Mouse (Mus musculus): ENCODE measurements around the gene Eloa.

Eloa gene

DNA sequence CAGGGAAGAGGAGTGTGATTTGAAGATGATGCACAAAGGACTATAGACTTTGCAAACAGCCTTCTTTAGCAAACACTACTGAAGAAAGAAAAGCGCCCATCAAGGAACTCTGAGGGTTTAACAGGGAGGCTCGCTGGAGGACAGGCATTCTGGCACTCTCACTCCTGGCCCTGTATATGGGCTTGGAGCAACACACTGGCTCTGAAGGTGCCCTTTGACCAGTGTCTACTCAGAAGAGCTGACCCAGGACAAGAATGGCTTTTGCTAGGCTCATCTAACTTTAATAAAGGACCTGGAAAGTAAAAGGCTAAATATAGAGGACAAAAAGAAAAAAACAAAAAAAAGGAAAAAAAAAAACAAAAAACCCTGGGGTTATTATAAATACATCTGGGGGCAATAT, 16.6 kb downstream of the Eloa start:
- TF ChIP-seq POU5F1 (IDR thresholded peaks at IDR 0.05; ENCODE audit: borderline replicate concordance, low read length) (no peak), NANOG (IDR thresholded peaks at IDR 0.05; ENCODE audit: borderline replicate concordance, low read length) (no peak)
- no peak overlapping the region for H3K4me3 ChIP-seq (replicated peaks; ENCODE audit: low read length)
- H3K9me3 ChIP-seq (ENCODE audit: low read length), result no peaks in the 10 kb centered on the region
- H3K4me1 ChIP-seq (replicated peaks; ENCODE audit: low read depth, low read length), result 0 out of 2 replicates have a peak, but pooled peaks cover 2% of the 10 kb centered on the region
- H3K36me3 ChIP-seq (ENCODE audit: insufficient read depth, low read length), result peaks cover 75% of the 10 kb centered on the region
- H3K27me3 ChIP-seq (ENCODE audit: insufficient read depth, low read length), result no peaks in the 10 kb centered on the region

- no peaks in the 10 kb centered on the region for H3K9me3 ChIP-seq (ENCODE audit: low read length)
Observed at GRCm38 (mm10) chr4:136004107-136004675, 17.4 kb downstream of the Eloa start.

DNA sequence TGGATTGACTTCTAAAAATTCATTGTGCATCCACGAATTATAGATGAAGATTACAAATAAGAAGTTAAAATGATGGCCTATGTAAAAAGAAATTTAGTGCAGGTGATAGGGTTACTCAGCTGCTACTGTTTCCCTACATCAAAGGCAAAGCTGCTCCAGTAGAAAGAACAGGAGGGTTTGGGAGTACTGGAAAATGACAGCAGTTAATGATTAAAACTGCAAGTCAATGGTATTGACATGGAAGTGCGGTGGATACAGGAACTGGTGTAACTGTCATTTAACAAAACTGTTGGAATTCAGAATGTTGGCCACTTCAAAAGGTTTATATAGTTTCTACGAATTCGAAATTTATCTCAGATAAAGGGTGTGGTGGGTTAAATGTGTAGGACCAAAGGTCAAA, 26.4 kb downstream of the Eloa start:
- Histone ChIP-seq H3K9me3 (ENCODE audit: low read length) (peaks cover 11% of the 10 kb centered on the region), H3K4me1 (replicated peaks; ENCODE audit: low read depth, low read length) (no peaks in the 10 kb centered on the region), H3K4me3 (replicated peaks; ENCODE audit: low read length) (no peak overlapping the region), H3K36me3 (ENCODE audit: insufficient read depth, low read length) (no peaks in the 10 kb centered on the region), H3K27me3 (ENCODE audit: insufficient read depth, low read length) (no peaks in the 10 kb centered on the region)
- TF ChIP-seq NANOG (IDR thresholded peaks at IDR 0.05; ENCODE audit: borderline replicate concordance, low read length) (no peak), CTCF (conservative IDR thresholded peaks at IDR 0.05; ENCODE audit: low read length) (no peak), POU5F1 (IDR thresholded peaks at IDR 0.05; ENCODE audit: borderline replicate concordance, low read length) (no peak)

More at GRCm38 (mm10) chr4:136004107-136004675, 17.4 kb downstream of the Eloa start:
- H3K27me3 ChIP-seq (ENCODE audit: insufficient read depth, low read length), result no peaks in the 10 kb centered on the region
- H3K4me3 ChIP-seq (replicated peaks; ENCODE audit: low read length), result no peak overlapping the region
- 0 out of 2 replicates have a peak, but pooled peaks cover 2% of the 10 kb centered on the region for H3K4me1 ChIP-seq (replicated peaks; ENCODE audit: low read depth, low read length)
- peaks cover 67% of the 10 kb centered on the region for H3K36me3 ChIP-seq (ENCODE audit: insufficient read depth, low read length)
- TF ChIP-seq POU5F1 (IDR thresholded peaks at IDR 0.05; ENCODE audit: borderline replicate concordance, low read length) (no peak), NANOG (IDR thresholded peaks at IDR 0.05; ENCODE audit: borderline replicate concordance, low read length) (no peak), CTCF (conservative IDR thresholded peaks at IDR 0.05; ENCODE audit: low read length) (no peak)

- no peaks in the 10 kb centered on the region for H3K4me1 ChIP-seq (replicated peaks; ENCODE audit: low read depth, low read length)
- TF ChIP-seq POU5F1 (IDR thresholded peaks at IDR 0.05; ENCODE audit: borderline replicate concordance, low read length) (no peak), NANOG (IDR thresholded peaks at IDR 0.05; ENCODE audit: borderline replicate concordance, low read length) (no peak), CTCF (conservative IDR thresholded peaks at IDR 0.05; ENCODE audit: low read length) (no peak)
- no peaks in the 10 kb centered on the region for H3K27me3 ChIP-seq (ENCODE audit: insufficient read depth, low read length)
- no peak overlapping the region for H3K4me3 ChIP-seq (replicated peaks; ENCODE audit: low read length)
- H3K9me3 ChIP-seq (ENCODE audit: low read length), result peaks cover 11% of the 10 kb centered on the region
- no peaks in the 10 kb centered on the region for H3K36me3 ChIP-seq (ENCODE audit: insufficient read depth, low read length)
Observed at GRCm38 (mm10) chr4:135993941-135994340, 27.6 kb downstream of the Eloa start.

DNA sequence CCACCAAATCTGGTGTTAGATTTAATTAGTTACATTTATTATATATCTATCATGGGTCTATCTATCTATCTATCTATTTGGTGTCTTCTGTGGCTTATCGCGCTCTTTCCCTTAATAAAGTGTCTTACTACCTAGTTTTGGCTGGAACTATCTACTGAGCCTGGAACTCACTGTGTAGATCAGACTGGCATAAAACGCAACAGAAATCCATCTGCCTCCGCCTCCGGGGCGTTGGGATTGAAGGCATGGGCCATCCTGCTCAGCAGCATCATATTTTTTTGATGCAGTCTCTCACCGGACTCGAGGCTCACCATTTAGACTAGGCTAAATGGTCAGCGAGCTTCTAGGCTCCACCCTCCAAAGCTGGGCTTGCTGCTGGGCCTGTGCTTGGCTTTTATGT, 33.8 kb downstream of the Eloa start:
- no peaks in the 10 kb centered on the region for H3K27me3 ChIP-seq (ENCODE audit: insufficient read depth, low read length)
- H3K36me3 ChIP-seq (ENCODE audit: insufficient read depth, low read length), result peaks cover 30% of the 10 kb centered on the region
- TF ChIP-seq NANOG (IDR thresholded peaks at IDR 0.05; ENCODE audit: borderline replicate concordance, low read length), result no peak
- TF ChIP-seq POU5F1 (IDR thresholded peaks at IDR 0.05; ENCODE audit: borderline replicate concordance, low read length), result no peak
- no peak for TF ChIP-seq CTCF (conservative IDR thresholded peaks at IDR 0.05; ENCODE audit: low read length)
- peaks cover 31% of the 10 kb centered on the region for H3K4me1 ChIP-seq (replicated peaks; ENCODE audit: low read depth, low read length)
- peaks cover 4% of the 10 kb centered on the region; the same call in 1 of the 2 replicates for H3K9me3 ChIP-seq (ENCODE audit: low read length)
- H3K4me3 ChIP-seq (replicated peaks; ENCODE audit: low read length), result peak overlapping the region; percentile 99

DNA sequence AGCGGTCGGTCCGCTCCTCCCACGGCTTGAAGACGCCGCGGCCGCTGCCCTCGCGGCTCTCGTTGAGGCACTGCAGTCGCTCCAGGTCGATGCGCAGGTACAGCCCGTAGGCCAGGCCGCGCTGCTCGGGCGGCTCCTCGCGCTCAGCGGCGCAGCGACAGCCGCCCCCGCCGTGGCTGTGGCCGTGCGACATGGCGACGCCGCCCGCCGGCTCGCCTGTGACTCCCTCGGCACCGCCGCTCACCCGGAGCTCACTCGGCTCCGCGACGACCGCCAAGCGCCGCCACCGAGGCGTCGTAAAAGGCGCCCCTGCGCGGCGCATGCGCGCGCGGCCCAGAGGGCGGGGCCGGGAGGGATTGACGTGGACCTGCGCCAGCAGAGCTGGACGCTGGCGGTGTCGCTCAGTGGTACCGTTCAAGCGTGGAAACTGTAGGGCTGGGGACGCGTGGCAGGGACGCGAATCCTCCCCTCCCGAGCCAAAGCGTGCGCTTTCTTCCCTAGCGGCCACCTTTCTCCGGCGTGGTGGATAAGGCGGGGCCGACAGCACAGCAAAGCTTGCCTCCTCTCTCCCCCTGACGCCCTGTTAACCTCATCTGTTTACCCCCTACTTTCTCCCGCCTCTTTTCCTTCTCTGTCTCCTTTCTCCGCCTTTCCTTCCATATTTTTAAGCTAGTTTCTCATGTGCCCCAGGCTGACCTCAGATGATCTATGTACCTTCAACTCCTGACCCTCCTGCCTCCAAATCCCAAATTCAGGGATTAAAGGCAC, 34.4 kb downstream of the Eloa start, which contains the start of gene Pithd1:
Gene Pithd1 (minus strand): TSS at position 322 of the 768 bp plus-strand sequence.
- no peak for TF ChIP-seq NANOG (IDR thresholded peaks at IDR 0.05; ENCODE audit: borderline replicate concordance, low read length)
- TF ChIP-seq POU5F1 (IDR thresholded peaks at IDR 0.05; ENCODE audit: borderline replicate concordance, low read length), result no peak
- no peak for TF ChIP-seq CTCF (conservative IDR thresholded peaks at IDR 0.05; ENCODE audit: low read length)
- peak within 1 kb of the TSS; percentile 99 for H3K4me3 ChIP-seq (replicated peaks; ENCODE audit: low read length)
- peaks cover 32% of the 10 kb centered on the region for H3K36me3 ChIP-seq (ENCODE audit: insufficient read depth, low read length)
- peaks cover 4% of the 10 kb centered on the region; the same call in 1 of the 2 replicates for H3K9me3 ChIP-seq (ENCODE audit: low read length)
- H3K27me3 ChIP-seq (ENCODE audit: insufficient read depth, low read length), result no peaks in the 10 kb centered on the region
- peaks cover 33% of the 10 kb centered on the region for H3K4me1 ChIP-seq (replicated peaks; ENCODE audit: low read depth, low read length)

- Histone ChIP-seq H3K27me3 (ENCODE audit: insufficient read depth, low read length) (no peaks in the 10 kb centered on the region), H3K36me3 (ENCODE audit: insufficient read depth, low read length) (peaks cover 38% of the 10 kb centered on the region), H3K4me1 (replicated peaks; ENCODE audit: low read depth, low read length) (peaks cover 37% of the 10 kb centered on the region), H3K9me3 (ENCODE audit: low read length) (peaks cover under 1% of the 10 kb centered on the region; the same call in 1 of the 2 replicates), H3K4me3 (replicated peaks; ENCODE audit: low read length) (peak overlapping the region; percentile 99)
- no peak for TF ChIP-seq POU5F1 (IDR thresholded peaks at IDR 0.05; ENCODE audit: borderline replicate concordance, low read length)
Observed at GRCm38 (mm10) chr4:135986301-135986942, 35.1 kb downstream of the Eloa start.

- peaks cover 43% of the 10 kb centered on the region for H3K36me3 ChIP-seq (ENCODE audit: insufficient read depth, low read length)
- no peaks in the 10 kb centered on the region for H3K27me3 ChIP-seq (ENCODE audit: insufficient read depth, low read length)
- H3K9me3 ChIP-seq (ENCODE audit: low read length), result no peaks in the 10 kb centered on the region
- H3K4me1 ChIP-seq (replicated peaks; ENCODE audit: low read depth, low read length), result peaks cover 37% of the 10 kb centered on the region
- H3K4me3 ChIP-seq (replicated peaks; ENCODE audit: low read length), result peak overlapping the region; percentile 99
- TF ChIP-seq NANOG (IDR thresholded peaks at IDR 0.05; ENCODE audit: borderline replicate concordance, low read length) (no peak), CTCF (conservative IDR thresholded peaks at IDR 0.05; ENCODE audit: low read length) (no peak), POU5F1 (IDR thresholded peaks at IDR 0.05; ENCODE audit: borderline replicate concordance, low read length) (no peak)
Observed at GRCm38 (mm10) chr4:135985769-135986168, 35.8 kb downstream of the Eloa start.

Measured in E14TG2a.4 (cell line).